Mouse (Mus musculus): Measurements from ENCODE around the gene Pycr2. TPM values are rescaled to one million over a fixed set of nuclear protein-coding genes. Genes with fewer than 3 reads are reported as not detected.

Gene Pycr2
- polyA plus RNA-seq, 1 experiment from 2014 or later, result 57.5 TPM

DNA sequence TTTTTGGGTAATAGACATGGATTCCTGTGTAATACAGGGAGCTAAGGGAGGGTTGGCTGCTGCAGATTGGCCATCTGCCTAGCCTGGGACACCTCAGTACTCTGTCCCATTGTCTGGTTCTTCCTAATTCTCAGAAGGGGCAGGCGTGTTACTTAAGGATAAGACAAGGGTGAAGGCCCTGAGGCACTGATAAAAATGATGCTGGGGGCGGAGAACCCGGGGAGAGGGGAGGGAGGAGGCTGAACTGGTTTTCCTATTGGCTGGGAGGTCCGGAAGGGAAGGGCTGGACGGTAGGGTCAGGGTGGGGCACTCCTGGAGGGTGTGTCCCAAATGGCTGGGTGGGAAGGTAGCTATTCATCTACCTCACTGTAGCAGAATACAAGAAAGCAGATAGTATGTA, 1.2 kb upstream of the Pycr2 start:
- Histone ChIP-seq H3K36me3 (ENCODE audit: insufficient read depth, low read length) (0 out of 2 replicates have a peak, but pooled peaks cover 7% of the 10 kb centered on the region), H3K4me3 (ENCODE audit: low read depth, low read length) (no peak overlapping the region), H3K4me2 (replicated peaks; ENCODE audit: low read depth, low read length) (no peak overlapping the region), H3K27me3 (replicated peaks; ENCODE audit: insufficient read depth, low read length) (no peaks in the 10 kb centered on the region), H3K9me3 (ENCODE audit: low read length) (no peaks in the 10 kb centered on the region), H3K27ac (ENCODE audit: low read length) (no peak overlapping the region), H3K4me1 (ENCODE audit: insufficient read depth, low read depth, low read length) (0 out of 2 replicates have a peak, but pooled peaks cover 3% of the 10 kb centered on the region), H3K9ac (replicated peaks; ENCODE audit: low read depth) (no peak overlapping the region)
- TF ChIP-seq CTCF (IDR thresholded peaks at IDR 0.05) (no peak), EP300 (IDR thresholded peaks at IDR 0.05) (no peak)
- ATAC-seq, result no peak
- DNase-seq (ENCODE audit: low spot score), result no peak
- WGBS, result 22% methylated on average over 5 of the region's 5 CpGs

DNA sequence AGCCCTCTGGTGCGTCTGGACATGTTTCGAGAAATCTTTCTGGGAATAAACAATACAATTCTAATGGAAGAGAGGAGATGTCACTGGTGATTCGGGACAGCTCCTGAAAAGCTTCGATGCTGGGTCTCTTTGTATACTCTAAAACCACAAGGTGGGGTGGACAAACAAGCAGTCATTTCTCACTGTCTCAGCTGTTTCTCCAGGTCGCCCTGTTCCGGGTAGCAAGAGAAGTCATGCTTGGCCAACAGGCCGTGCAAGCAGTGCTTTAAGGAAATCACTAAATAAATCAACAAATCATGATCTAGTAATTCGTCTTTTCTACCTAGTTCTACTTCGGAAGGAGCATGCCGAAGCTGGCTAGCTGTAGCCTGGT, 441 bp upstream of the Pycr2 start:
- H3K9me3 ChIP-seq (ENCODE audit: low read length), result no peaks in the 10 kb centered on the region
- H3K27ac ChIP-seq (ENCODE audit: low read length), result peak overlapping the region; percentile 33; the same call in 1 of the 2 replicates
- 0 out of 2 replicates have a peak overlapping the region, but pooled peaks have one; percentile 60 for H3K4me3 ChIP-seq (ENCODE audit: low read depth, low read length)
- H3K4me1 ChIP-seq (ENCODE audit: insufficient read depth, low read depth, low read length), result 0 out of 2 replicates have a peak, but pooled peaks cover 3% of the 10 kb centered on the region
- TF ChIP-seq EP300 (IDR thresholded peaks at IDR 0.05) (no peak), CTCF (IDR thresholded peaks at IDR 0.05) (no peak)
- ATAC-seq (peak; percentile 10; the same call in 1 of the 2 replicates), DNase-seq (ENCODE audit: low spot score) (peak; percentile 13)
- H3K4me2 ChIP-seq (replicated peaks; ENCODE audit: low read depth, low read length), result peak overlapping the region; percentile 86
- H3K27me3 ChIP-seq (replicated peaks; ENCODE audit: insufficient read depth, low read length), result no peaks in the 10 kb centered on the region
- WGBS, result 25% methylated on average over 10 of the region's 10 CpGs
- 0 out of 2 replicates have a peak, but pooled peaks cover 7% of the 10 kb centered on the region for H3K36me3 ChIP-seq (ENCODE audit: insufficient read depth, low read length)
- H3K9ac ChIP-seq (replicated peaks; ENCODE audit: low read depth), result no peak overlapping the region

DNA sequence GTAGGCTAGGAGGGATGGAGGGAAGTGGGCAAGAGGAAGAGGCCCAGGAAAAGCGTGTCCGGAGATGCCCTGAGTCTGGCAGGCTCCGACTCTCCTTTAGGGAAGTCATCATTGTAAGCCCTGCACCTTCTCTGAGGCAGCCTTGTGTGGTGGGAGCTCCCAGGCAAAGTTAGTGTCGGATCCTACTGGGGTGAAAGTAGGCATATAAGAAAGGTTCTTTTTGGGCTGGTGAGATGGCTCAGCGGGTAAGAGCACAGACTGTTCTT, 655 bp downstream of the Pycr2 start:
- Histone ChIP-seq H3K9ac (replicated peaks; ENCODE audit: low read depth) (peak overlapping the region; percentile 58), H3K4me3 (ENCODE audit: low read depth, low read length) (peak overlapping the region; percentile 60), H3K4me1 (ENCODE audit: insufficient read depth, low read depth, low read length) (0 out of 2 replicates have a peak, but pooled peaks cover 3% of the 10 kb centered on the region), H3K36me3 (ENCODE audit: insufficient read depth, low read length) (0 out of 2 replicates have a peak, but pooled peaks cover 7% of the 10 kb centered on the region), H3K4me2 (replicated peaks; ENCODE audit: low read depth, low read length) (peak overlapping the region; percentile 86), H3K9me3 (ENCODE audit: low read length) (no peaks in the 10 kb centered on the region), H3K27ac (ENCODE audit: low read length) (no peak overlapping the region), H3K27me3 (replicated peaks; ENCODE audit: insufficient read depth, low read length) (no peaks in the 10 kb centered on the region)
- WGBS, result 2% methylated on average over 5 of the region's 5 CpGs
- DNase-seq (ENCODE audit: low spot score), result no peak
- ATAC-seq, result no peak
- TF ChIP-seq EP300 (IDR thresholded peaks at IDR 0.05) (no peak), CTCF (IDR thresholded peaks at IDR 0.05) (no peak)

GRCm38 (mm10) chr1:180905307-180905706, 1.2 kb downstream of the Pycr2 start:
- no peak overlapping the region for H3K9ac ChIP-seq (replicated peaks; ENCODE audit: low read depth)
- no peak overlapping the region for H3K4me2 ChIP-seq (replicated peaks; ENCODE audit: low read depth, low read length)
- DNase-seq (ENCODE audit: low spot score) (no peak), ATAC-seq (no peak)
- no peak overlapping the region for H3K4me3 ChIP-seq (ENCODE audit: low read depth, low read length)
- H3K9me3 ChIP-seq (ENCODE audit: low read length), result no peaks in the 10 kb centered on the region
- 62% methylated on average over 6 of the region's 6 CpGs for WGBS
- 0 out of 2 replicates have a peak, but pooled peaks cover 7% of the 10 kb centered on the region for H3K36me3 ChIP-seq (ENCODE audit: insufficient read depth, low read length)
- TF ChIP-seq EP300 (IDR thresholded peaks at IDR 0.05) (no peak), CTCF (IDR thresholded peaks at IDR 0.05) (no peak)
- H3K27ac ChIP-seq (ENCODE audit: low read length), result no peak overlapping the region
- H3K27me3 ChIP-seq (replicated peaks; ENCODE audit: insufficient read depth, low read length), result no peaks in the 10 kb centered on the region
- 0 out of 2 replicates have a peak, but pooled peaks cover 3% of the 10 kb centered on the region for H3K4me1 ChIP-seq (ENCODE audit: insufficient read depth, low read depth, low read length)

DNA sequence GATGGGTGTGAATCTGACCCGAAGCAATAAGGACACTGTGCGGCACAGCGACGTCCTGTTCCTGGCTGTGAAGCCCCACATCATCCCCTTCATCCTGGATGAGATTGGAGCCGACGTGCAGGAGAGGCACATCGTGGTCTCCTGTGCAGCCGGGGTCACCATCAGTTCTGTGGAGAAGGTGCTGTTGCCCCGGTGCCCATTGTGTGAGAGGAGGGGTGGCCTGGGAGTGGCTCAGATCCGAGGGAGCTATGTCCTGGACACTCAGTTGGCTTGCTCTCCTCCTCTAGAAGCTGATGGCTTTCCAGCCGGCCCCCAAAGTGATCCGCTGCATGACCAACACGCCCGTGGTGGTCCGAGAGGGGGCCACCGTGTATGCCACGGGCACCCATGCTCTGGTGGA, 1.8 kb downstream of the Pycr2 start:
- Histone ChIP-seq H3K9me3 (ENCODE audit: low read length) (no peaks in the 10 kb centered on the region), H3K4me3 (ENCODE audit: low read depth, low read length) (no peak overlapping the region), H3K36me3 (ENCODE audit: insufficient read depth, low read length) (0 out of 2 replicates have a peak, but pooled peaks cover 7% of the 10 kb centered on the region), H3K27ac (ENCODE audit: low read length) (no peak overlapping the region), H3K4me1 (ENCODE audit: insufficient read depth, low read depth, low read length) (0 out of 2 replicates have a peak, but pooled peaks cover 3% of the 10 kb centered on the region), H3K9ac (replicated peaks; ENCODE audit: low read depth) (no peak overlapping the region), H3K27me3 (replicated peaks; ENCODE audit: insufficient read depth, low read length) (no peaks in the 10 kb centered on the region), H3K4me2 (replicated peaks; ENCODE audit: low read depth, low read length) (no peak overlapping the region)
- ATAC-seq (no peak), DNase-seq (ENCODE audit: low spot score) (no peak)
- WGBS, result 94% methylated on average over 17 of the region's 17 CpGs
- TF ChIP-seq EP300 (IDR thresholded peaks at IDR 0.05), result no peak
- TF ChIP-seq CTCF (IDR thresholded peaks at IDR 0.05), result no peak

GRCm38 (mm10) chr1:180906461-180907147, 2.5 kb downstream of the Pycr2 start:
- Histone ChIP-seq H3K4me3 (ENCODE audit: low read depth, low read length) (no peak overlapping the region), H3K27ac (ENCODE audit: low read length) (no peak overlapping the region), H3K36me3 (ENCODE audit: insufficient read depth, low read length) (0 out of 2 replicates have a peak, but pooled peaks cover 7% of the 10 kb centered on the region), H3K4me2 (replicated peaks; ENCODE audit: low read depth, low read length) (no peak overlapping the region), H3K4me1 (ENCODE audit: insufficient read depth, low read depth, low read length) (0 out of 2 replicates have a peak, but pooled peaks cover 3% of the 10 kb centered on the region), H3K9ac (replicated peaks; ENCODE audit: low read depth) (no peak overlapping the region), H3K27me3 (replicated peaks; ENCODE audit: insufficient read depth, low read length) (no peaks in the 10 kb centered on the region), H3K9me3 (ENCODE audit: low read length) (no peaks in the 10 kb centered on the region)
- 89% methylated on average over 24 of the region's 24 CpGs for WGBS
- TF ChIP-seq CTCF (IDR thresholded peaks at IDR 0.05) (no peak), EP300 (IDR thresholded peaks at IDR 0.05) (no peak)
- no peak for DNase-seq (ENCODE audit: low spot score)
- ATAC-seq, result no peak
